Mouse (Mus musculus) retina, postnatal 7 days (tissue): ENCODE results near the gene Slc25a34.

ENCODE experiments used
- DNase-seq: peaks from one replicate; pipeline ENCODE4 v3.0.0-alpha.2; 2012; ENCODE audit warnings: low read depth, low spot score

The Slc25a34 gene

GRCm38 (mm10) chr4:141618565-141619243 is 4.9 kb downstream of the Slc25a34 start, which contains the start of gene Tmem82:
Gene Tmem82, minus strand, starts transcription at chr4:141618633.
- no peak for DNase-seq

GRCm38 (mm10) chr4:141617863-141618564 is 5.6 kb downstream of the Slc25a34 start:
- no peak for DNase-seq

GRCm38 (mm10) chr4:141617299-141617698 is 6.3 kb downstream of the Slc25a34 start:
- no peak for DNase-seq

- DNase-seq, result no peak
Observed at GRCm38 (mm10) chr4:141616811-141617210, 6.8 kb downstream of the Slc25a34 start.

DNA sequence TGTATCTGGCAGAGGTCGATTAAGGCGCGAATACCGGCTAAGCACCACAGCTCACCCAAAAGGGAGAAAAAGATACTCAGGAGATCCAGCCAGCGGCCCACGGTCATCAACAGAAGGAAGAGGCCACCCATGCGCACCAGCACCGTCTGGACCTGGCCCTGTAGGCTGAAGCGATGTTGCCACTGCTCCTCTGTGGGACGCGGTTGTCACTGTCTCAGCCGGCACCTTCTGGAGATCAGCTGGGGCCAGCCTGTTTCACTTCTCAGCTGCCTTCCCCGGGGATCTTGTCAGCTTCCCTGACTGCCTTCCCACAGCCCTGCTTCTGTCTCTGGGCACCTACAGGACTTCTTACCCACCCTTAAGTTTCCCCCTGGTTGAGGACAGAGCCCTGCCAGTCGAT is 8.7 kb downstream of the Slc25a34 start:
- no peak for DNase-seq

DNA sequence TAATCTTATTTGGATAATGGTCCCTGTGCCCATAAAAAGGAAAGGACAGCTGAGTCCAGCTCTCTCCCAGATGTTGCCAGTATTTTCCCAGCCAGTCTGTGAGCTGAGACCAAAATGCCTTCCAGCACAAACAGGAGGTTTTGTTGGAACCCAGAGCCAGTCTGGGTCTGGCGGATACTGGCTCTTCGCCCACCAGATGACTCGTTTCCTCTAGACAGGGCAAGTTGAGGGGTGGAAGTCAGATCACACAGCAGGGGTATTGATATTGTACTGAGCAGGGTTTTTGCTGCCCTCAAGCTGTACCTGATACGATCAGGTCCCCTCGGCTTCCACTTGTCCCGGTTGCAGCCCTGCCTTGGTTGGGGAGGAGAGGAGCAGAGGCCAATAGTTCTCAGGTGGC is 14.1 kb downstream of the Slc25a34 start:
- no peak for DNase-seq

DNA sequence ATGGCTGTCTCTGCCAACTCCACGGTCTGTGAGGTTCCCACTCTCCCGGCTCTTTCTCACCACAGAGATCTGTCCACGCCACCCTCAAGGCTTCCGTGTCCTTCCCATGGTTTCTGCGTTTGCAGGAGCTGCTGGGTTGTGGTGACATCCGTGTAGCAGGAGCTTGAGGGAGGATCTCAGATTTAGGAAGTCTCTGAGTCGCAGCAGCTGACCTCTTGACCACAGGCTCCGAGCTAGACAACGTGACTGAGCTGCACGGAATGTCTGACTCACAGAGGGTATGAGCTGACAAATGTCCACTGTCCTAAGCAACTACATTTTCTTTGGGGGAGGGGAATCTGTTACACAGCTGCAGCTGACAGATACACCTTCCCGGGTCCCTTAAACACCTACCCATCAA is 17.8 kb downstream of the Slc25a34 start, which contains the start of gene Fblim1:
Gene Fblim1, minus strand, starts transcription at position 236 of the 400 bp plus-strand sequence.
- no peak for DNase-seq

DNA sequence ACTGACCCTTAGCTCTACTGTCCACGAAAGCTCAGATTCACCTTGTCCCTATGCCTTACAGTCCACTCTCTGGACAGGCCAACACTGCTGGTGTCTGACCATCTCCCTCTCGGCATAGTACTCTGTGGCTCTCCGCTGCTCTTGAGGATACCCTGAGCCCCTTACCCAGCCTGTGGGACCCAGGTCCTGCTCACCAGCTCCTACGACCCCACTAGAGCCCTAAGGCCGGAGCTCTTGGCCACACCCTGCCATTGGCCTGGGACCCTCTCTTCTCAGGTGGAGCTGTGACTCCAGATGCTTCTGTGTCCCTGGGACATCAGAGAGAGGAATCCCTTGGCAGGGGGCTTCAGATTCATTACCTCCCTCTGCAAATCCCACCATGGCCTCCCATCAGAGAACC is 18.2 kb downstream of the Slc25a34 start:
- DNase-seq, result no peak

GRCm38 (mm10) chr4:141604493-141604892 is 19.1 kb downstream of the Slc25a34 start:
- DNase-seq, result no peak

DNA sequence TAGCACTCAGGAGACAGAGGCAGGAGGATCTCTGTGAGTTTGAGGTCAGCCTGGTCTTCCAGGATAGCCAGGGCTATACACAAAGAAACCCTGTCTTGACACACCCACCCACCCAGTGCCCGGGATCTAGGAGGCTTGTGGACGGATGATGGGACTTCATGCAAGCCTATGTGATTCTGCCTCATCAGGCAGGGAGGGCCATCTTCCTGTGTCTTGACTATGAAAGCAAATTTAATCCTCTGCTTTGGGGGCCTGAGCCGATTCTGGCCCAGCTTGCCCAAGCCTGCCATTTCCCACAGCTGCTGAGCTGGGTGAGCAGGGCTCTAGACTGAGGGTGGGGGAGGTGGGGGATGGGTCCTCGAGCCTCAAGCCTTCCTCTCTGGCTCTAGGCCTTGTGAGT is 19.7 kb downstream of the Slc25a34 start:
- no peak for DNase-seq

GRCm38 (mm10) chr4:141602523-141603223 is 20.9 kb downstream of the Slc25a34 start:
- DNase-seq, result no peak

DNA sequence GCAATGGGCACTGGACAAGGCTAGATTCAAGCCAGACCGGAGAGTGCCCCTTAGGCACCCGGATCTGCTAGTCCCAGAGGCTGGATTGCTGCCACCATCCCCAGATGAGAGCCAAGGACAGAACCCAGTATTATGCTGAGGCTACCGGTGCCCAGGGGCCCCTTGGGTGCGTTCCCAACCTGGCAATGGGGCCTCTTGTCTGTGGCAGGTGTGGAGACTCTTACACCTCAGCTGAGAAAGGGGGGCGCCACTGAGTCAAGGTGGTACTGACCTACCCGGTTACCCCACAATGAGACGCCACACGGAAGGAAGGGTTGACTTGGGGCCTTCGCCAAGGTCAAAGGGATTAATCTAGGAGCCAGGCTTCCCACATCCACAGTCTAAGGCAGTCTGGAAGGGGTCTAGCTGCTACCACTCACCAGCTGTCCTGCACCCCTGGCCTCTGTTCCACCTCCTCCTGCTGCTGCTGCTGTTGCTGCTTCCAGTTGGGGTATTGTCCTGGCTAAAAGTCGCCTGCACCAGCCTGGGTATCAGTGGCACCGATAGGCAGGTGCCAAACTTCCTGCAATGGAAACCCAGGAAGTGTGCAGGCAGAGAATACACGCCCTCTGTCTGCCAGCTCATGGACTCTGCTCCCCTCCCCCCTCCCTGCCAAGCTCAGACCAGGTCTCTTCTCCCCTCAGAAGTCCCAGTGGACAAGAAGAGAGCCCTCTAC is 22.3 kb downstream of the Slc25a34 start:
- DNase-seq, result no peak

DNA sequence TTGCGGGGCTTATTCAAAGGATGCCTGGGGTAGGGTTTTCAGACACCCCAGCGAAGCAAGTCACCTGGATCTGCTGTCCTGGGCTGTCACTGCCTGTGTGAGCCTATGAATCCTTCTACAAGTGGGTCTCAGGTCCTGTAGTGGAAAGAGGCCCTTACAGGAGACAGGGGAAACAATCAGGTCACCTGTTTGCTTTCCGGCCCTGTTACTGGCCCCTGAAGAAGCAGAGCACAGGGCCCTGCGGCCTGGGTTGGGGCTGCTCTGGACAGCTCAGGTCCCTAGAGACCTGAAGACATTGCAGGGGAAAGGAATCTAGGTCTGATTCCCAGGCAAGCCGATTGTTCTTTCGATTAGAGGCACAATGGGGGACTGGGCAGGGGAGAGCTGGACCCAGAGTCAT is 23.3 kb downstream of the Slc25a34 start:
- DNase-seq, result no peak

DNA sequence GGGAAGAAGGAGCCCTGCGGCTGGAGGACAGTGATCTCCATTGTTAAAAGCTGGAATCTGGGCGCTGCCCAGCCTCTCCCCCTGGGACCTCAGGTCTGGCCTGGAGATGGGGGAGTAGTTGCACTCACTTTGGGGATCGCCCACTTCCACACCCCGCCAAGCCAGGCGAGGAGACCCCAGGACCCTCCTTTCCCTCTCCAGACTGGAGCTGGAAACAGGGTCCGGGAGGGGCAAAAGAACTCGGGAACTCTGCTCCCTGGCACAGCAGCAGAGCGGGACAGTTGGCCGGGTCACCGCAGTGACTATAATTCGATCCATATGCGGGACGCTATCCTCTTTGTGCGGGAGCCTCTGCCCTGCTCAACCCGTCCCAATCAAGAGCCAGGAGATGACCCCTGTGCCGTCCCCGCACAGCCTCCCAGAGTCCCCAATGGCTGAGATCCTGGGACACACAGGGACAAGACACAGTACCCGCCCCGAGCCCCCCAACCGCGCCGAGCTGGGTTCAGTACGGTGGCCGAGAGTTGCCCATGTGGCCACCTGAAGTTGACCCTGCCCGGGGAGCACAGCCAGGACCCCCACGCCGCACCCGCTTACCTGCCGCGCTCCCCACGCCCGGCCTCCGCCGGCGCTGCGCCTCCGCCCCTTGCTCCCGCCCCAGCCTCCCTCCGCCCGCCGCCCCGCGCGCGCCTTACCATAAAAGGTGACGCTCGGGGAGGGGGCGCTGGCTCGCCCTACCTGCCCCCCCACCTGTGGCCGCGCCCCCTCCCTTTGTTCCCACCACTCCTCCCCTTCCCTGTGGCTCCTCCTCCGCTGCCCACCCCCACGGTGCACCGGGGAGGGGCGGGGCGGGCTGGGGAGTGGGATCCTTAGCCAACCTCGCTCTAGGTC is 24.1 kb downstream of the Slc25a34 start:
- no peak for DNase-seq

DNA sequence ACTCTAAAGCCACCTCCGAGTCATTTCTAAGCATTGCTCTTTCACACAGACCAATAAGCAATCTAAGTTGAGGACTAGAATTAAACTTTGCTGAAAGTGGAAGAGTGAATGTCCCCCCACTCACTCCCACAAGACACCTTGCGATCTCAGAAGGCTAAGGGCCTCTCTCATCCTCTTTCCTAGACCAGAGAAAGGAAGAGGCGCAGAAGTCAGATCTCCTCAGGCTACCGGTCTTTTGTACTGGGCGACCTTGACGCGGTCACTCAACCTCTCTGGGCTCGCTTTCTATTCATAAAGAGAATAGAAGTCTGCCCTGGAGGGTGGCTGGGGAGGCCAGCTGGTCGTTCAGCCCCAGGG is 24.7 kb downstream of the Slc25a34 start:
- no peak for DNase-seq

- DNase-seq, result no peak
Observed at GRCm38 (mm10) chr4:141598199-141598893, 25.3 kb downstream of the Slc25a34 start.

- DNase-seq, result no peak
Observed at GRCm38 (mm10) chr4:141596700-141597328, 26.8 kb downstream of the Slc25a34 start.

DNA sequence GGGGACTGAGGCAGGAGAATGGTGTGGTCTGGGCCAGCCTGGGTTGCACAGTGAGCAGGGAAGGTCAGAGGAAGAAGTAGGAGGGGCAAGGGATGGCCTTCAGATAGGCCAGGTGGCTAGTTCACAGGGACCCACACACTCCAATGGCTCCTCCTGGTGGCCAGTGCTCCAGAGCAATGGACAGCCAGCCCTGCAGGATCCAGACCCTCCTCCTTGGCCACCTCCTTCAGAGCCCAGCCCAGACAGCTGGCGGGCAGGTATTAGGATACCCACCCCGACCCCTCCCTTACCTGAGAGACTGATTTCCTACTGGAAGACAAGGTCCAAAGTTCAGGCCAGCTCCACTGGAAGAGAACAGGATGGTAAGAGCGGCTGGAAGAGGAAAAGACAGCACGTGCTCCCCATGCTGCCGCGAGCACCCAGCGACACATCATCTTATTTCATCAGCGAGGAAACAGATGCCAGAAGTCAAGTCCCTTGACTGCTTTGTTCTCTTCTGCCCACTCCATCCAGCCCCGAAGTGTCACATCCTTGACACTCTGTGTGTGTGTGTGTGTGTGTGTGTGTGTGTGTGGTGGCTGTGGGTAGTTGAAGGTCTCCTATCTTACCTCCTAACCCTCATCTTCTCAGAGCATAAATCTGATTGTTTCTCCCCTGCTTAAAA is 27.9 kb downstream of the Slc25a34 start:
- DNase-seq, result no peak

DNA sequence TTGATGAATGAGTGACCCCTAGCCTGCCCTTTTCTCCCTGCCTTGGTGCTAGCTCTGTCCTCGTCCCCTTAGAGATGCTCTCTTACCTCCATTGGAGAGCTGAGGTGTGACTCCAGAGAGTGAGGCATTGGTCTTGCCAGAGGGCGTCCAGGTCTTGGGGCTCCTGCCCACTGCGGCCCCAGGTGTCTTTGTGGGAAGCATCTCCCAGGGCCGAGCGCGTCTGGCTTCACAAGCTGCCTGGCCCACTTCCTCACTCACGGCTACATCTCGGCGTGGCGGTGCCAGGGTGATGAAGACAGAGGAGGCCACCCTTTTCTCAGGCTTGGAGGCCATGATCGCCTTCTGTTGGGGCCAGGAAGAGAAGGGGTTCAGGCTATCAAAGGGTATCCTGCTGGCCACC is 28.5 kb downstream of the Slc25a34 start:
- DNase-seq, result no peak
